ENCODE assay signal across 10 mouse cellular contexts in genomic region chr5:48430459-48430858, GRCm38 (mm10).
DNase-seq lines count a peak whose midpoint lies in the region; ATAC-seq and TF ChIP-seq lines count a peak whose summit lies in the region.
"Had no signal": no experiment of that assay in that cellular context is flagged by ENCODE, and none has a peak within 500 bp of the region (broad histone marks: within the 10 kb centered on the region; RNA-seq: fewer than 3 reads in every experiment).

No protein-coding gene starts in this region.

- no peaks in the 10 kb centered on the region for H3K36me3 ChIP-seq in lung, postnatal 0 days (ENCODE audit: insufficient read depth, low read length)
- no peaks in the 10 kb centered on the region for H3K36me3 ChIP-seq in embryonic facial prominence, embryonic 11.5 days (replicated peaks; ENCODE audit: control insufficient read depth, insufficient read depth, low read depth, low read length)
- no peaks in the 10 kb centered on the region for H3K36me3 ChIP-seq in midbrain, embryonic 15.5 days (replicated peaks)
- H3K36me3 ChIP-seq: embryonic facial prominence, embryonic 15.5 days; limb, embryonic 15.5 days had no signal

- peak; percentile 34 for DNase-seq in lung, postnatal 0 days (ENCODE audit: low spot score)
- no peak for DNase-seq in lung, postnatal 25 days (ENCODE audit: low spot score)
- peak; percentile 28 to 35 for DNase-seq in adrenal gland, postnatal 36 days
- peak; percentile 76 for DNase-seq in embryonic facial prominence, embryonic 11.5 days (ENCODE audit: low spot score)
- DNase-seq in kidney, postnatal 14 days = peak; percentile 35
- DNase-seq in gastrocnemius, postnatal 25 days = no peak
- DNase-seq in spleen, postnatal 10 days (ENCODE audit: low spot score in 2 of 2) = no peak

- no peaks in the 10 kb centered on the region for H3K4me1 ChIP-seq in lung, postnatal 0 days (ENCODE audit: insufficient read depth, low read depth, low read length)
- H3K4me1 ChIP-seq in embryonic facial prominence, embryonic 11.5 days (ENCODE audit: control insufficient read depth, insufficient read depth, low read length) = no peaks in the 10 kb centered on the region
- no peaks in the 10 kb centered on the region for H3K4me1 ChIP-seq in midbrain, embryonic 15.5 days
- H3K4me1 ChIP-seq: embryonic facial prominence, embryonic 15.5 days; limb, embryonic 15.5 days had no signal

- ATAC-seq in lung, postnatal 0 days = no peak
- no peak for ATAC-seq in embryonic facial prominence, embryonic 11.5 days (replicated peaks; ENCODE audit: insufficient number of reproducible peaks, low FRiP score, low TSS enrichment, low read depth)
- peak; percentile 67 for ATAC-seq in midbrain, embryonic 15.5 days (replicated peaks)

- no peak for TF ChIP-seq EP300 in lung, postnatal 0 days (IDR thresholded peaks at IDR 0.05)

- H3K4me2 ChIP-seq in lung, postnatal 0 days (replicated peaks; ENCODE audit: low read depth, low read length) = no peak overlapping the region
- no peak overlapping the region for H3K4me2 ChIP-seq in embryonic facial prominence, embryonic 11.5 days (ENCODE audit: low read depth, low read length)
- no peak overlapping the region for H3K4me2 ChIP-seq in midbrain, embryonic 15.5 days
- H3K4me2 ChIP-seq: embryonic facial prominence, embryonic 15.5 days; limb, embryonic 15.5 days had no signal

- H3K27ac ChIP-seq in lung, postnatal 0 days (ENCODE audit: low read length) = no peak overlapping the region
- H3K27ac ChIP-seq in embryonic facial prominence, embryonic 11.5 days (replicated peaks; ENCODE audit: low read depth, low read length) = no peak overlapping the region
- H3K27ac ChIP-seq in midbrain, embryonic 15.5 days = no peak overlapping the region
- H3K27ac ChIP-seq: embryonic facial prominence, embryonic 15.5 days; limb, embryonic 15.5 days had no signal

- no peaks in the 10 kb centered on the region for H3K27me3 ChIP-seq in lung, postnatal 0 days (replicated peaks; ENCODE audit: insufficient read depth, low read length)
- H3K27me3 ChIP-seq in embryonic facial prominence, embryonic 11.5 days (ENCODE audit: control insufficient read depth, insufficient read depth, low read length) = no peaks in the 10 kb centered on the region
- H3K27me3 ChIP-seq in midbrain, embryonic 15.5 days (replicated peaks) = no peaks in the 10 kb centered on the region
- H3K27me3 ChIP-seq: embryonic facial prominence, embryonic 15.5 days; limb, embryonic 15.5 days had no signal

- peak; percentile 66 for TF ChIP-seq CTCF in lung, postnatal 0 days (IDR thresholded peaks at IDR 0.05)

- H3K9me3 ChIP-seq in lung, postnatal 0 days (ENCODE audit: low read length) = no peaks in the 10 kb centered on the region
- H3K9me3 ChIP-seq in embryonic facial prominence, embryonic 11.5 days (replicated peaks; ENCODE audit: control insufficient read depth, low read length) = no peaks in the 10 kb centered on the region
- no peaks in the 10 kb centered on the region for H3K9me3 ChIP-seq in midbrain, embryonic 15.5 days
- H3K9me3 ChIP-seq: embryonic facial prominence, embryonic 15.5 days; limb, embryonic 15.5 days had no signal

- H3K9ac ChIP-seq in lung, postnatal 0 days (replicated peaks; ENCODE audit: low read depth) = no peak overlapping the region
- H3K9ac ChIP-seq in embryonic facial prominence, embryonic 11.5 days (replicated peaks; ENCODE audit: low read length) = no peak overlapping the region
- no peak overlapping the region for H3K9ac ChIP-seq in midbrain, embryonic 15.5 days
- H3K9ac ChIP-seq: embryonic facial prominence, embryonic 15.5 days; limb, embryonic 15.5 days had no signal

- no peak overlapping the region for H3K4me3 ChIP-seq in lung, postnatal 0 days (ENCODE audit: low read depth, low read length)
- H3K4me3 ChIP-seq in embryonic facial prominence, embryonic 11.5 days (ENCODE audit: low read depth, low read length) = no peak overlapping the region
- H3K4me3 ChIP-seq in midbrain, embryonic 15.5 days = no peak overlapping the region
- H3K4me3 ChIP-seq: embryonic facial prominence, embryonic 15.5 days; limb, embryonic 15.5 days had no signal

Comparison
In these comparisons a context has a peak if more than half of its experiments do, and no peak if none do; other contexts are left out.
1. DNase-seq: peak in lung, postnatal 0 days (single experiment), adrenal gland, postnatal 36 days (2 of 2), embryonic facial prominence, embryonic 11.5 days (single experiment) and kidney, postnatal 14 days (single experiment); none in lung, postnatal 25 days (single experiment), gastrocnemius, postnatal 25 days (single experiment) and spleen, postnatal 10 days (0 of 2).